Mouse (Mus musculus) lung, postnatal 36 days (tissue): ENCODE results near the gene Gemin6.
A peak's percentile ranks its signal among the peaks of the same experiment; 100 is the strongest.
"Not testable (repeated sequence)": the region's sequence is repeated elsewhere in the genome, so short reads cannot be mapped to it uniquely, and the experiment has no call there.

Source experiments
- DNase-seq: peaks from one replicate; pipeline ENCODE4 v3.0.0; 2022; ENCODE audit warnings: mixed read lengths

Gene Gemin6

GRCm38 (mm10) chr17:80235477-80235876, 11.2 kb downstream of the Gemin6 start:
- no peak for DNase-seq

GRCm38 (mm10) chr17:80236805-80237204, 12.6 kb downstream of the Gemin6 start:
- no peak for DNase-seq

GRCm38 (mm10) chr17:80237475-80237874, 13.2 kb downstream of the Gemin6 start:
- DNase-seq = no peak

- DNase-seq = no peak
These were observed 17.4 kb downstream of the Gemin6 start for GRCm38 (mm10) chr17:80241594-80241993.

- peak; percentile 16 for DNase-seq
These were observed 18.9 kb downstream of the Gemin6 start for GRCm38 (mm10) chr17:80243116-80243515.

GRCm38 (mm10) chr17:80252757-80253525, 28.7 kb downstream of the Gemin6 start:
- peak; percentile 50 for DNase-seq

GRCm38 (mm10) chr17:80254421-80254820, 30.2 kb downstream of the Gemin6 start:
- peak; percentile 7 for DNase-seq

- peak; percentile 84 for DNase-seq
These were observed 31.0 kb downstream of the Gemin6 start for GRCm38 (mm10) chr17:80255208-80255607.

GRCm38 (mm10) chr17:80267065-80267464, 42.8 kb downstream of the Gemin6 start:
- DNase-seq = no peak

GRCm38 (mm10) chr17:80268151-80268550, 43.9 kb downstream of the Gemin6 start:
- DNase-seq = no peak

- not testable (repeated sequence) for DNase-seq
These were observed 46.4 kb downstream of the Gemin6 start for GRCm38 (mm10) chr17:80270622-80271021.
